Mouse (Mus musculus) megakaryocyte progenitor cell, adult 5-6 weeks (primary cell): ENCODE measurements around the gene 1810062G17Rik. TPM values are rescaled to one million over a fixed set of nuclear protein-coding genes. Genes with fewer than 3 reads are reported as not detected.
A peak's percentile ranks its signal among the peaks of the same experiment; 100 is the strongest.

Experiments used
- ATAC-seq: replicated peaks from 2 replicates; pipeline ENCODE4 v1.8.0; 2016; ENCODE audit warnings: mild to moderate bottlenecking, moderate TSS enrichment, inconsistent platforms; ENCODE audit not compliant: poor library complexity
- total RNA-seq, 2 experiments: library from RNA; stranded (forward) in 1 of 2; stranded (reverse) in 1 of 2; fragments of 157-497, 149-512 nt in 1 of 2; fragments of 200-1000 nt in 1 of 2; gene quantifications; 2 replicates each; pipeline versions ENCODE4 v1.2.3 to v1.2.4; 2015 to 2017

1810062G17Rik gene
- 0.35 and 0.49 TPM in 2 replicates for total RNA-seq (2015)
- 0.21 and 1.4 TPM in 2 replicates for total RNA-seq (2017)

- peak; percentile 93 for ATAC-seq
Observed at GRCm38 (mm10) chr3:36475532-36476087, at the start of gene 1810062G17Rik, which contains the start of gene Anxa5. 1810062G17Rik (plus strand) TSS chr3:36475937. Anxa5 (minus strand) TSS chr3:36475894.

GRCm38 (mm10) chr3:36427386-36427785 lies 48.4 kb upstream of the 1810062G17Rik start:
- no peak for ATAC-seq

- ATAC-seq = no peak
Observed at GRCm38 (mm10) chr3:36430360-36430759, 45.4 kb upstream of the 1810062G17Rik start.

- no peak for ATAC-seq
Observed at GRCm38 (mm10) chr3:36440280-36440679, 35.5 kb upstream of the 1810062G17Rik start.

- peak; percentile 72 for ATAC-seq
Observed at GRCm38 (mm10) chr3:36442426-36442825, 33.3 kb upstream of the 1810062G17Rik start.

GRCm38 (mm10) chr3:36446041-36446440 lies 29.7 kb upstream of the 1810062G17Rik start:
- no peak for ATAC-seq

- ATAC-seq = peak; percentile 24
Observed at GRCm38 (mm10) chr3:36446506-36446905, 29.2 kb upstream of the 1810062G17Rik start.

- ATAC-seq = peak; percentile 55
Observed at GRCm38 (mm10) chr3:36446918-36447317, 28.8 kb upstream of the 1810062G17Rik start.

- ATAC-seq = peak; percentile 63
Observed at GRCm38 (mm10) chr3:36449292-36450165, 26.2 kb upstream of the 1810062G17Rik start.

GRCm38 (mm10) chr3:36452502-36452901 lies 23.2 kb upstream of the 1810062G17Rik start:
- no peak for ATAC-seq

GRCm38 (mm10) chr3:36455124-36455523 lies 20.6 kb upstream of the 1810062G17Rik start:
- no peak for ATAC-seq

GRCm38 (mm10) chr3:36455566-36455965 lies 20.2 kb upstream of the 1810062G17Rik start:
- no peak for ATAC-seq

- ATAC-seq = no peak
Observed at GRCm38 (mm10) chr3:36460717-36461116, 15.0 kb upstream of the 1810062G17Rik start.

- no peak for ATAC-seq
Observed at GRCm38 (mm10) chr3:36461819-36462218, 13.9 kb upstream of the 1810062G17Rik start.

- ATAC-seq = no peak
Observed at GRCm38 (mm10) chr3:36462348-36462747, 13.4 kb upstream of the 1810062G17Rik start.

- ATAC-seq = peak; percentile 73
Observed at GRCm38 (mm10) chr3:36465538-36465937, 10.2 kb upstream of the 1810062G17Rik start.

GRCm38 (mm10) chr3:36467632-36468031 lies 8.1 kb upstream of the 1810062G17Rik start:
- ATAC-seq = no peak

- ATAC-seq = no peak
Observed at GRCm38 (mm10) chr3:36468871-36469270, 6.9 kb upstream of the 1810062G17Rik start.

GRCm38 (mm10) chr3:36471856-36472255 lies 3.9 kb upstream of the 1810062G17Rik start:
- no peak for ATAC-seq

- no peak for ATAC-seq
Observed at GRCm38 (mm10) chr3:36473222-36473621, 2.5 kb upstream of the 1810062G17Rik start.

GRCm38 (mm10) chr3:36474421-36474820 lies 1.3 kb upstream of the 1810062G17Rik start:
- ATAC-seq = no peak

- peak; percentile 21 for ATAC-seq
Observed at GRCm38 (mm10) chr3:36474938-36475483, 726 bp upstream of the 1810062G17Rik start.
